Mouse (Mus musculus) forebrain, embryonic 11.5 days (tissue): Measurements from ENCODE around the gene Pank3. TPM values are rescaled to one million over a fixed set of nuclear protein-coding genes. Genes with fewer than 3 reads are reported as not detected.
"Not testable (repeated sequence)": the region's sequence is repeated elsewhere in the genome, so short reads cannot be mapped to it uniquely, and the experiment has no call there.

Source experiments
- ATAC-seq: fragments of 200-750 bp; cut with Nextera tagmentation; replicated peaks from 2 replicates; pipeline ENCODE4 v1.8.0; 2017; ENCODE audit warnings: moderate TSS enrichment; ENCODE audit not compliant: low FRiP score
- DNase-seq: peaks from one replicate; pipeline ENCODE4 v3.0.0-alpha.2; 2017; ENCODE audit warnings: low spot score
- H3K27ac ChIP-seq: fragments of 300-500 bp; sonication (generic); 2 replicates; pipeline ENCODE4 v1.5.1; 2014; ENCODE audit warnings: low read depth, low read length
- H3K27me3 ChIP-seq: fragments of 300-500 bp; sonication (generic); 2 replicates; pipeline ENCODE4 v1.6.1; 2014; ENCODE audit warnings: mild to moderate bottlenecking, low read length, mixed read lengths; ENCODE audit not compliant: control insufficient read depth, insufficient read depth
- H3K36me3 ChIP-seq: fragments of 300-500 bp; sonication (generic); 2 replicates; pipeline ENCODE4 v1.6.1; 2014; ENCODE audit warnings: mild to moderate bottlenecking, low read length, moderate library complexity, mixed read lengths; ENCODE audit not compliant: control insufficient read depth, insufficient read depth
- H3K4me1 ChIP-seq: fragments of 300-500 bp; sonication (generic); replicated peaks from 2 replicates; pipeline ENCODE4 v1.6.1; 2014; ENCODE audit warnings: low read length, mixed read lengths; ENCODE audit not compliant: control insufficient read depth, insufficient read depth
- H3K4me2 ChIP-seq: fragments of 300-500 bp; sonication (generic); 2 replicates; pipeline ENCODE4 v1.6.1; 2014; ENCODE audit warnings: low read depth, mild to moderate bottlenecking, low read length, moderate library complexity, mixed read lengths; ENCODE audit not compliant: severe bottlenecking
- H3K4me3 ChIP-seq: fragments of 300-500 bp; sonication (generic); 2 replicates; pipeline ENCODE4 v1.5.1; 2014; ENCODE audit warnings: low read depth, low read length
- H3K9ac ChIP-seq: fragments of 300-500 bp; sonication (generic); 2 replicates; pipeline ENCODE4 v1.6.1; 2014; ENCODE audit warnings: low read length
- H3K9me3 ChIP-seq: fragments of 300-500 bp; sonication (generic); 2 replicates; pipeline ENCODE4 v1.6.1; 2016; ENCODE audit warnings: low read length, mixed read lengths; ENCODE audit not compliant: control insufficient read depth
- WGBS: fragments of 180-500 bp; shearing (Covaris S2); extraction: QIAGEN DNeasy Blood & Tissue Kit; methylation state at CpG from one replicate; pipeline ENCODE4 v1.1.7; 2014; 5-methylcytosine and 5-hydroxymethylcytosine counted together
- microRNA counts: library from miRNA; unstranded; fragments of <30 nt; microRNA quantifications from one replicate; lab custom pipeline; 2015
- microRNA-seq: library from miRNA; unstranded; fragments of <30 nt; microRNA quantifications from one replicate; pipeline ENCODE4, GENCODE M21; 2016; ENCODE audit not compliant: insufficient number of aligned reads
- polyA plus RNA-seq: library from polyadenylated mRNA; unstranded; fragments of >200 nt; fragmentation: Nextera tagmentation; extraction: Ambion mirVana; gene quantifications from 2 replicates; pipeline ENCODE4 v1.2.1, GENCODE M21; 2014

The Pank3 gene
- polyA plus RNA-seq, 1 experiment from 2014 or later = 29.2 TPM

DNA sequence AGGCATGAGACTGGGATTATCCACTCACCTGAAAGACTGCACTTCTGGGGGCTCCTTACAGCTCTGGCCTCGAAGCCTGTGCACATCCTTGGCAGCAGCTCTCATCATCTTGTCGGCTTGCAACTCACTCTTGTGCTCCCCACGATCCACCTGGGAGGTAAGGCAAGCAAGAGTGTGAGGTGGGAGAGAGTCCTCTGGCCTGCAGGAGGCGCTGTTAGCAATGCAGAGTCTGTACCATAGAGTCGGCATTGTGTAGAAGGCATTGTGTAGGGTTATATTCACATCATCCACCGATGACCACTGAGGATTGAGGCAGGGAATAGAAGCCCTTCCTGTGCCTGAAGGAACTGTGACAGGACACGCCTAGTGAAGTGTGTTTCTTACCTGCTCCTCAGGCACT is 71.0 kb downstream of the Pank3 start:
- Histone ChIP-seq H3K27ac (no peak overlapping the region), H3K4me1 (0 out of 2 replicates have a peak, but pooled peaks cover 2% of the 10 kb centered on the region), H3K27me3 (no peaks in the 10 kb centered on the region), H3K36me3 (no peaks in the 10 kb centered on the region), H3K9me3 (no peaks in the 10 kb centered on the region), H3K4me2 (no peak overlapping the region), H3K4me3 (no peak overlapping the region), H3K9ac (no peak overlapping the region)
- 78% methylated on average over 7 of the region's 7 CpGs for WGBS
- DNase-seq (no peak), ATAC-seq (no peak)

DNA sequence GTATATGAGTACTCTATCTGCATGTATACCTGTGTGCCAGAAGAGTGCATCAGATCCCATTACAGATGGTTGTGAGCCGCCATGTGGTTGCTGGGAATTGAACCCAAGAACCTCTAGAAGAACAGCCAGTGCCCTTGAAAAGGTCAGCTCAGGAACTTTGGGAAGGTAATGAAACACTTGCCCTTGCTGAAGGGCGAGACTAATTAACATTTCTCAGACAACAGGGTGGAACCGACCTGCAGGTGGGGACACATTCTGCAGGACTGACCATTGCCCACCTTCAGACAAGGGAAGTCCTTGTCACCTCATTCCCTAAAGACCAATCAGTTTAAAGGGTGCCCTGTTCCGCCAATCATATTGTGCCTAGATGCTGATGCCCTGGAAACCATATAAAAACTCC is 71.5 kb downstream of the Pank3 start:
- DNase-seq, H3K4me1 ChIP-seq, H3K36me3 ChIP-seq, H3K4me2 ChIP-seq, H3K4me3 ChIP-seq, H3K27ac ChIP-seq, H3K9me3 ChIP-seq, ATAC-seq, H3K27me3 ChIP-seq, H3K9ac ChIP-seq: not testable (repeated sequence)
- WGBS = 89% methylated on average over 4 of the region's 4 CpGs

MicroRNAs within 50 kb of the gene (microRNA counts, 519-probe panel; counts per million panel counts)
- 6,738 counts per million, percentile 92 among the panel's probes with 10 or more counts for microRNA mmu-miR-103 (lab: Ali Mortazavi, UCI)

Small RNA genes lying within 50 kb of the gene (microRNA-seq; reads per million reads assigned to microRNA genes)
- gene Mir103-1 = 13.5 reads per million, percentile 8 among the genes with 10 or more reads in this experiment

Other genes with a start within 250 kb of the Pank3 start
- 2.1 and 2.3 TPM in 2 replicates for gene Fbll1, start 29.4 kb downstream of the Pank3 start, polyA plus RNA-seq
- gene Rars, start 65.0 kb downstream of the Pank3 start, polyA plus RNA-seq = 107 and 110 TPM in 2 replicates
- gene Wwc1, start 211.0 kb downstream of the Pank3 start, polyA plus RNA-seq = 10.6 and 15.9 TPM in 2 replicates